Mouse (Mus musculus) E14TG2a.4 (cell line): ENCODE measurements around the gene Mr1.

Experiments
- CTCF ChIP-seq: conservative IDR thresholded peaks from 2 replicates; pipeline ENCODE4 v1.5.1; 2014; ENCODE audit warnings: low read length
- POU5F1 ChIP-seq: IDR thresholded peaks from 2 replicates; pipeline ENCODE4 v1.6.1; 2014; ENCODE audit warnings: low read length, borderline replicate concordance

DNA sequence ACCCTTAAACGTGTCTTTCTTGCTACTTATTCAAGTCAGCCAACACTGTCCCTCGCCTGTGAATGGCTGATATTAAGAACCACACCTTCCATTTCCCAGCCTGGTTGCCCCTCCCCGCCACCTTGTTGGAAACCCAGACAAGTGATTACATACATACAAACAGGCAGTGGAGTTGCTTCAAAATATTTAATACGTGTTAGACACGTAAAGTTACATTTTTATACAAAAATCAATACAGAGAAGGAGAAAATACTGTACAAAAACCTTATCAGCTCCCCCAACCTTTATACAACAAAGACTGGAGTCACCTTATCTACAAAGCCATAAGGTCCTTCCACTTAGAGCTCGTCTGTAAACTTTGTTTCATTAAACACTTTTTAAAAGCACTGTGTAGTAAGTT lies 49.3 kb downstream of the Mr1 start:
- TF ChIP-seq CTCF (no peak), POU5F1 (no peak)
